Mouse (Mus musculus) neural tube, embryonic 11.5 days (tissue): ENCODE measurements at regions not wholly inside any gene's neighbourhood (a gene's known extent, or its start where the extent isn't known, plus 50 kb on each side); places are given as distances from the start of the nearest gene placed in this dataset.

Experiments used
- ATAC-seq: fragments of 200-750 bp; cut with Nextera tagmentation; 2 replicates; pipeline ENCODE4 v1.8.0; 2017; ENCODE audit warnings: moderate number of reproducible peaks, mild to moderate bottlenecking, moderate TSS enrichment, moderate library complexity; ENCODE audit not compliant: insufficient read depth, low FRiP score, low TSS enrichment
- DNase-seq: peaks from one replicate; pipeline ENCODE4 v3.0.0-alpha.2; 2015; ENCODE audit warnings: low spot score
- H3K27ac ChIP-seq: fragments of 300-500 bp; sonication (generic); 2 replicates; pipeline ENCODE4 v1.5.1; 2014; ENCODE audit warnings: low read depth, mild to moderate bottlenecking, low read length
- H3K27me3 ChIP-seq: fragments of 300-500 bp; sonication (generic); 2 replicates; pipeline ENCODE4 v1.6.1; 2014; ENCODE audit warnings: mild to moderate bottlenecking, low read length, mixed read lengths; ENCODE audit not compliant: control insufficient read depth, insufficient read depth
- H3K36me3 ChIP-seq: fragments of 300-500 bp; sonication (generic); 2 replicates; pipeline ENCODE4 v1.6.1; 2014; ENCODE audit warnings: mild to moderate bottlenecking, low read length, moderate library complexity, mixed read lengths; ENCODE audit not compliant: control insufficient read depth, insufficient read depth
- H3K4me1 ChIP-seq: fragments of 300-500 bp; sonication (generic); 2 replicates; pipeline ENCODE4 v1.6.1; 2014; ENCODE audit warnings: low read length, mixed read lengths; ENCODE audit not compliant: control insufficient read depth, insufficient read depth
- H3K4me2 ChIP-seq: fragments of 300-500 bp; sonication (generic); 2 replicates; pipeline ENCODE4 v1.6.1; 2014; ENCODE audit warnings: low read depth, mild to moderate bottlenecking, moderate library complexity
- H3K4me3 ChIP-seq: fragments of 300-500 bp; sonication (generic); 2 replicates; pipeline ENCODE4 v1.5.1; 2014; ENCODE audit warnings: low read depth, low read length
- H3K9ac ChIP-seq: fragments of 300-500 bp; sonication (generic); 2 replicates; pipeline ENCODE4 v1.6.1; 2014; ENCODE audit warnings: mild to moderate bottlenecking, low read length
- H3K9me3 ChIP-seq: fragments of 300-500 bp; sonication (generic); 2 replicates; pipeline ENCODE4 v1.6.1; 2016; ENCODE audit warnings: low read length; ENCODE audit not compliant: control insufficient read depth
- WGBS: fragments of 180-500 bp; shearing (Covaris S2); extraction: QIAGEN DNeasy Blood & Tissue Kit; methylation state at CpG from one replicate; pipeline ENCODE4 v1.1.7; 2014; 5-methylcytosine and 5-hydroxymethylcytosine counted together

DNA sequence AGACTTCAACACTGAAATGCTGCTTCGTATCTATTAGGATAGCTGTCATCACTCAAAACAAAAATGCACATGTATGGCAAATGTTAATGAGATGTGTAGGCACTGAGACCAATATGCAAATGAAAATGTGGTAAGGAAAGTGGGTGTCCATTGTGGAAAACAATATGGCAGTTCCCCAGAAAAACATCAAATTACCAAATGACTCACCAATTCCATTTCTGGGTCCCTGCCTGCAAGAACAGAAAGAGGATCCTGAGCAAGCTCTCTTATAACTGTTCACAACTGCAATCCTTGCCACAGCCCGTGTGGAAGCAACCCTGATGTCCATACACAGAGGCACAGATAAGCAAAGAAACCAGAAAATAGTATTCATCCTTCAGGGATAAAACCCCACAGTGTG lies 442.0 kb downstream of the Defb40 start:
- Histone ChIP-seq H3K9ac (no peak overlapping the region), H3K27ac (no peak overlapping the region), H3K9me3 (no peaks in the 10 kb centered on the region), H3K4me3 (no peak overlapping the region), H3K27me3 (no peaks in the 10 kb centered on the region), H3K4me1 (no peaks in the 10 kb centered on the region), H3K4me2 (no peak overlapping the region), H3K36me3 (no peaks in the 10 kb centered on the region)
- WGBS = 90% methylated on average over 2 of the region's 2 CpGs
- ATAC-seq (no peak), DNase-seq (no peak)

DNA sequence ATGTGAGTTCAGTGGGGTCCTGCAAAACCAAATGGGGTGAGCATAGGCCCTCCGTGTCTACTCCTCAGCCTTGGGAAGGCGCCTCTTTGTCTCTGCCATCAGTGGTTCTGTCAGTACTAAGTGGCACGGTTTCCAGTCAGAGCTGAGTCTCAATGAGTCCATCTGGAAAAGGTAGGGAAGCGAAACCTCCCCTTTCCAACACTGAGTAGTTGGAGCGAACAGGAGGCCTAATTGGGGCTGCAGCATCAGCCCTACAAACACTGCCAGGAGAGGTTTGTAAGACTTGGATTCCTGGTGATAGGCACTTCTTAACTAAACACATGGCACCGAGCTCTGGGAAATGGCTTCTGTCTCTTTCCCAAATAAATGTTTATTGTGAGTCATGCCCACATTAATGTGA lies 449.9 kb downstream of the Defb40 start:
- no peak overlapping the region for H3K9ac ChIP-seq
- DNase-seq (no peak), ATAC-seq (no peak)
- H3K4me1 ChIP-seq = no peaks in the 10 kb centered on the region
- H3K9me3 ChIP-seq = no peaks in the 10 kb centered on the region
- H3K36me3 ChIP-seq = no peaks in the 10 kb centered on the region
- 89% methylated on average over 6 of the region's 6 CpGs for WGBS
- H3K4me3 ChIP-seq = no peak overlapping the region
- H3K27ac ChIP-seq = no peak overlapping the region
- no peaks in the 10 kb centered on the region for H3K27me3 ChIP-seq
- H3K4me2 ChIP-seq = no peak overlapping the region

DNA sequence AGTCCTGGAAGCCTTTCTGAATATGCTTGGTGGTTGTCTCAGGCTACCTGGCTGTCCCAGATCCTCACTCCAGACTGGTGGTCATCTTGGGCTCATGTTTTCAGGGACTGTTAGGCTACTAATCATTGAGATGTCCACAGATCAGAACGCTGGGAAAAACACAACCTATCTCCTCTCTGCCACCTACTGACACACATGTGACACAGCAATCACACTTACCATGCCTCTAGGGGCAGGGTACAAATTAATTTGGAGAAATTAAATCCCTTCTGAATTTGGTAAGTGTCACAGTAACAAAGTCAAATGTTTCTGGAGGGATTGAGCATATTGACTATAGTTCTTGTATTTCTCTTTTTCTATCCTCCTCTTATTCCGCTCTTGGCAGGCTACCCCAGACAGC lies 465.6 kb downstream of the Defb40 start:
- 60% methylated on average over 2 of the region's 2 CpGs for WGBS
- H3K4me1 ChIP-seq = no peaks in the 10 kb centered on the region
- no peaks in the 10 kb centered on the region for H3K27me3 ChIP-seq
- H3K9me3 ChIP-seq = no peaks in the 10 kb centered on the region
- H3K4me3 ChIP-seq = no peak overlapping the region
- DNase-seq = no peak
- no peak overlapping the region for H3K27ac ChIP-seq
- H3K9ac ChIP-seq = no peak overlapping the region
- no peak overlapping the region for H3K4me2 ChIP-seq
- H3K36me3 ChIP-seq = no peaks in the 10 kb centered on the region
- ATAC-seq = no peak

DNA sequence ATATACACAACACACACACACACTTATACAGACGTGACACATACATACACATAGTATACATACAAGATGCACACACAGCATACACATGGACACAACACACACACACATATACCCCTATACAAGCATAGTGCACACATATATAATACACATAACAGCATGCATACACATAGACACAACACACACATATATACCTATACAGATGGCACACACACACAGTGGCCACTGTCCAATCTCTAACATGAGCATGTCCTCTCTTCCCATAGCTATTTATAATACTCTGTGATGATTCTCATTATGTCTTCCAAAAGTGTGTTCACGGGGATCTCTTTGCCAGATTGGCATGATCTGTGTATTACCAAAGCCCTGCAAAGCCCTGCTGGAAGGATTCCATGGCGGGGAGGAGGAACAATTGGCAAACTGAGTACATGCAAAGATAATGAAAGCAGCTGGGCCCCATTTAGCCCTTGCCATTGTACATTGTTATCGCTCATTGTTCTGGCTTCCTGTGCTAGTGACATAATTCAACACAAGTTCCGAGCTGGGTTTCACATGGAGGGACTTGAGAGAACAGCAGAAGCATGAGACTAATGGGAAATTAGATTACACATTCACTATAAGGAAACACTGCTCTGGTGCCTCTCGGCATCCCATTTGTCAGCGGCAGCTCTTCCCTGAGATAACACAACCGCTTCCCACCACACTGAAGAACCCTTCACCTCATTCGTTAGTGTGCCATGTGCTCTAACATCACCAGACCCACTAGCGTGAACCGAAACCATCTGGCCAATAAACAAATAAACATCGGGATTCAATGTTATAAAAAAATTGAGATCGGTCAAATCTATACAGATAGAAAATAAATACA lies 471.7 kb downstream of the Defb40 start:
- Histone ChIP-seq H3K4me1 (no peaks in the 10 kb centered on the region), H3K4me2 (no peak overlapping the region), H3K4me3 (no peak overlapping the region), H3K9ac (no peak overlapping the region), H3K27ac (no peak overlapping the region), H3K27me3 (no peaks in the 10 kb centered on the region), H3K36me3 (no peaks in the 10 kb centered on the region), H3K9me3 (no peaks in the 10 kb centered on the region)
- WGBS = 84% methylated on average over 13 of the region's 13 CpGs
- DNase-seq (no peak), ATAC-seq (no peak)

DNA sequence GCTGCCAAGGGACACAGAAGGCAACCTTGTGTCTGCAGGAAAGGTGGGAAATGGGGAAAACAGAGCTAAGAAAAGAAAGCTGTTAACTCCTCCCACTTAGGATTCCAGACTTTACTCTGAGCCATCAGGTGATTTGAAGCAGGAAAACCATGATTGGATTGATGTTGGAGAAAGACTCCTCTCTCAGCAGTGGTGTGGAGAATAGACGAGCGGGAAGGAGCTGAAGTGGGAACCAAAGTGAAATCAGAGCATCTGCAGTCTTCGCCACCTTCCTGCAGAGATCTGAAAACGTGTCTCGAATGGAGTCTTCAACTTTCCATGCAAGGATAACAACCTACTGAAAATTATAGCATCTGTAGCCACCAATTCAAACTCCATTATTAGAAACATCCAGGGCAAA lies 487.4 kb downstream of the Defb40 start:
- Histone ChIP-seq H3K27ac (no peak overlapping the region), H3K4me1 (no peaks in the 10 kb centered on the region), H3K36me3 (no peaks in the 10 kb centered on the region), H3K9me3 (no peaks in the 10 kb centered on the region), H3K27me3 (no peaks in the 10 kb centered on the region), H3K4me2 (no peak overlapping the region), H3K9ac (no peak overlapping the region), H3K4me3 (no peak overlapping the region)
- no peak for ATAC-seq
- 87% methylated on average over 5 of the region's 5 CpGs for WGBS
- no peak for DNase-seq

DNA sequence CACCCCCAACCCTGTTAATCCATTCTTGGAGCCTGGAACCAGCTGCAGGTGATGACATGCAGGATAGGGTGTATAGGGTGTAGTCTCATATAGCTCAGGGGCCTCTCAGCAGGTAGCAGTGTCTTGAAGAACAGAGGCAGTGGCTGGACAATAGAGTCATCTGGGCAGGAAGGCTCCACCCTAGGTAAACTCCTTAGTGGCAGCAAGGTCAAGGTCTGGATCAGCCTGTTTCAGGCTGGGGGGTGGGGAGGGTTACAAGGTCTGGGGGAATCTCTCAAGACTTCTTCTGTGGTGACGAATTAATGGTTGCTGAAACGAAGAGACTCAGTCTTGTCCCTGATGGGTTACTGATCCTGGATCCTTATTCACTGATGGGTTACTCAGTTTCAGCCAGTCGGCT lies 498.0 kb downstream of the Defb40 start:
- H3K9me3 ChIP-seq = no peaks in the 10 kb centered on the region
- ATAC-seq (no peak), DNase-seq (no peak)
- H3K4me1 ChIP-seq = no peaks in the 10 kb centered on the region
- H3K27me3 ChIP-seq = no peaks in the 10 kb centered on the region
- H3K9ac ChIP-seq = no peak overlapping the region
- WGBS = 84% methylated on average over 3 of the region's 3 CpGs
- H3K4me2 ChIP-seq = no peak overlapping the region
- no peaks in the 10 kb centered on the region for H3K36me3 ChIP-seq
- no peak overlapping the region for H3K4me3 ChIP-seq
- no peak overlapping the region for H3K27ac ChIP-seq

DNA sequence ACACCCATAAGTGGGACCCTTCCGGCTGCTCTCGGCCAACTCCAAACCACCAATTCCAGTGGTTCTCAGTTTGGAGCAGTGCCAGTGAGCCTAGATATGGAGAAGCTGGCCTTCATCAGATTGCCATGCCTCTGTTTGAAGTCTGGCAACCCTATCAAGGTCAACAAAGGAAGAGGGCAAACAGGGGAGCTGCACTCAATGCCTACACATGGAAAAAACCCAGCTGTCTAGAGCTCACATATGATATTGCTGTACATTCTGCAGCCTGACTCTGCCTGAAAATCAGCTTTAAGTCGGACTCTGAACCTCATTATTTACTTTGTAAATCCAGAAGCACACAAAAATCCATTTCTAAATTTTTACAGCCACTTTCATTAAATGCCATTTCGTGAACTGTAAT lies 499.9 kb downstream of the Defb40 start:
- DNase-seq (no peak), ATAC-seq (no peak)
- Histone ChIP-seq H3K27me3 (no peaks in the 10 kb centered on the region), H3K9me3 (no peaks in the 10 kb centered on the region), H3K4me1 (no peaks in the 10 kb centered on the region), H3K27ac (no peak overlapping the region), H3K9ac (no peak overlapping the region), H3K4me2 (no peak overlapping the region), H3K4me3 (no peak overlapping the region), H3K36me3 (no peaks in the 10 kb centered on the region)
- 92% methylated on average over 4 of the region's 4 CpGs for WGBS

DNA sequence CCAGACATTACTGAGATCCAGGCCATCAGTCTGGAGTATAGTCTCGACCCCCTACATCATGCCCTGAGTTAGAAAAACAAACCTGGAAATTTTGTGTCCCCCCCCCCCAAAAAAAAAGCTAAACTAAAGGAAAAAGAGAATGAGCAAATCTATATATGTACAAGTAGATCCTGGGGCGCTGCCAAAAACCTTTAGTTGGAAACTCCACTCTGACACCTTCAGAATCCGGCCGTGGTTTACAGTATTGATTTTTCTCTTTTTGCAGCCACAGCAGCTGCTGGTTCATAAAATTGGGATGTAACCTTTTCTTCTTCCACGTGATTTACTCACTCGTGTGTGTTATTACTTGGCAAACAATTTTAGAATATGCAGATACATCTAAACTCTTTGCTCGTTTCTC lies 510.5 kb downstream of the Defb40 start:
- DNase-seq (no peak), ATAC-seq (no peak)
- H3K27me3 ChIP-seq = no peaks in the 10 kb centered on the region
- no peak overlapping the region for H3K4me2 ChIP-seq
- 84% methylated on average over 7 of the region's 7 CpGs for WGBS
- no peak overlapping the region for H3K27ac ChIP-seq
- H3K36me3 ChIP-seq = no peaks in the 10 kb centered on the region
- H3K4me3 ChIP-seq = no peak overlapping the region
- no peaks in the 10 kb centered on the region for H3K9me3 ChIP-seq
- no peaks in the 10 kb centered on the region for H3K4me1 ChIP-seq
- H3K9ac ChIP-seq = no peak overlapping the region

DNA sequence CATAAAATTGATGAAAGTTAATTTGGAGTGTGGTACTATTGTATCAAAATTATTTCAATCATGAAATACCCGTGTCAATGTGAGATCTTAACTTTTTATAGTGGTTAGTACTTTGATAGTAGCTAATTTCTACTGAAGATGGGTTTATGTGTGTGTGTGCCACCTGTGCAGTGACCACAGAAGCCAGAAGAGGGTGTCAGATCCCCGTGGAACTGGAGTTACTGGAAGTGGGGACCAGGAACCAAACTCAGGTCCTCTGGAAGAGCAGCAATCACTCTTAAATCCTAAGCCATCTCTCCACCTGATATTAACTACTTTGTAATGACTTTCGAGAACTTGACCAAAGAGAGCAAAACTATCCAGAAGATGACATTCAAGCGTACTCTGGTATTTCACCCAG lies 517.4 kb downstream of the Defb40 start:
- Histone ChIP-seq H3K9me3 (no peaks in the 10 kb centered on the region), H3K27me3 (no peaks in the 10 kb centered on the region), H3K27ac (no peak overlapping the region), H3K4me2 (no peak overlapping the region), H3K36me3 (no peaks in the 10 kb centered on the region), H3K4me1 (no peaks in the 10 kb centered on the region), H3K9ac (no peak overlapping the region), H3K4me3 (no peak overlapping the region)
- ATAC-seq (no peak), DNase-seq (no peak)
- 79% methylated on average over 4 of the region's 4 CpGs for WGBS
